Mouse (Mus musculus): ENCODE measurements around the gene Gm14085. TPM values are rescaled to one million over a fixed set of nuclear protein-coding genes. Genes with fewer than 3 reads are reported as not detected.
A peak's percentile ranks its signal among the peaks of the same experiment; 100 is the strongest.
"Not testable (repeated sequence)": the region's sequence is repeated elsewhere in the genome, so short reads cannot be mapped to it uniquely, and the experiment has no call there.

The Gm14085 gene
- not detected in 2 replicates for polyA plus RNA-seq (2012)

DNA sequence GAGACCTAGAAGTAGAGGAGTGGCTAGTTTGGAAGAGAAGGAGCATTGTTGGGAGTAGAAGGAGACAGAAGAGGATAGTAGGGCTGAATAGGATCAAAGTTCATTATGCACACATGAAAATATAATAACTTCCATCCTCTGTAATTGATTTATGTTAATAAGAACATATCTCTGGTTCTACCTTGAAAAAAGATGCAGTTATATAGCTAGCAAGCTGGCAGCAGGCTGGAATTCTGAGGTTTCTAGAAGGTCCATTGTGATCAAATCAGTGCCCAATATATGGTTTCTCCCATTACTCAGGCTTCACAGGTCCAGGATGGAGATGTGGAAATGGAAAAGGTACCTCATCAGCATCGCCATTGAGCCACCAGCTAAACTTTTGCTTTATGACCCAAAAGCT lies at the start of gene Gm14085:
TSS of gene Gm14085 (plus strand) at position 301 of the 400 bp plus-strand sequence.
- Histone ChIP-seq H3K4me1 (ENCODE audit: control insufficient read depth) (no peaks in the 10 kb centered on the region), H3K4me3 (replicated peaks) (no peak within 1 kb of the TSS), H3K9me3 (ENCODE audit: control insufficient read depth, low read length) (no peaks in the 10 kb centered on the region), H3K27me3 (ENCODE audit: control insufficient read depth) (no peaks in the 10 kb centered on the region), H3K36me3 (ENCODE audit: control insufficient read depth) (no peaks in the 10 kb centered on the region)
- TF ChIP-seq TAL1 (IDR thresholded peaks at IDR 0.05; ENCODE audit: low read length) (no peak), GATA1 (IDR thresholded peaks at IDR 0.05; ENCODE audit: low read length) (no peak)

DNA sequence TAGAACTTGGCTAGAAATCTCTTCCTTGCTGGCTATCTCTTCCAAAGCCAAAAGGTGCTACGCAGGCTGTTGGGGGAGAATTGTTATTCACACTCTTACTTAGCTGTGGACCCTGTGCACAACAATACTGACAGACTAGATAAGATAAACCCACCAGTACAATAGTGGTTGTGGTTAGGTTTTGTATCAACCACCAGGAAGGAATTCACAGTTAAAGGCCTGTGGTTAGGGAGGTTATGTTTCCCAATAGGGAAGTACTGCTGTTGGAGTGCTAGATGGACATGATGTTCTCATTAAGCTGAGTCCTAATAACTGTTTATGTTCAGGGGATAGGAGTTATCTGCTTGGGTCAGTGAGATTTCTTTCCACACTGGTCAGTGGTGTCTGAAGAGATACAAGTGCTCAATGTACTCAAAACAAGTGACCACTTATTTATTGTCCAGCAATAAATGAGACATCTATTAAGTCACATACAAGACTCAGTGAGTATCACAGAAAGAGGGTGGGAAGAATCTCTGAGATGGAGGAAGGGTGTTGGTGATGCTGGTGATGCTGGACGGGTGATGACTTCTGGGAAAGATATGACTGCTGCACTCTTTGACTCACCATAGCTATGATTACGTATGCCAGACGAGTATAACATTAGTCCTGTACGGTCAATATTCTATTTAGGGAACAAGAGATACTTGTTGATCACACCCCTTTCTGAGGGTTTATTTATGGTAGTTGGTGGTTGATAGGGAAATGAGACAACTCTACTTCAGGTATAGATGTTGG lies 45.8 kb upstream of the Gm14085 start:
- H3K4me1 ChIP-seq (ENCODE audit: control insufficient read depth); H3K9me3 ChIP-seq (ENCODE audit: control insufficient read depth, low read length); H3K27me3 ChIP-seq (ENCODE audit: control insufficient read depth); H3K4me3 ChIP-seq (replicated peaks); H3K36me3 ChIP-seq (ENCODE audit: control insufficient read depth): not testable (repeated sequence)

DNA sequence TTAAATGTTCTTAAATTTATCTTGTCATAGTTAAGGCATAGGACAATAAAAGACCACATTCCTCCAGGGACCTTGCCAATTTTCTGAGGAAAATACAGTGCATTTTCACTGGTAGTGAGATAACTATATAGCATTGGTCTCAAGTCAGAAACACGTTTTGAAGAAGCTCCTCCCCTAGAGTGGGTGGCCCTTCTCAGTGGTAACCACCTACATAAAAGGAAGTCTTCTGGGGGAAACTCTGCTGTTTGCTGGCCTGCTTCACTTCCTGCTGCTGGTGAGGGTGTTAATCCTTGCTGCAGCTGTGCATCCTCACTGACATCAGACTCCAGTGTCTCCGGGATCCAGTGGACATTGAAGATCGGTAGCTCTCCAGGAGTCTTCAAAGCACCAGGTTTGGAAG lies 44.2 kb upstream of the Gm14085 start:
- H3K36me3 ChIP-seq (ENCODE audit: control insufficient read depth); H3K9me3 ChIP-seq (ENCODE audit: control insufficient read depth, low read length); H3K27me3 ChIP-seq (ENCODE audit: control insufficient read depth); H3K4me3 ChIP-seq (replicated peaks); H3K4me1 ChIP-seq (ENCODE audit: control insufficient read depth): not testable (repeated sequence)

DNA sequence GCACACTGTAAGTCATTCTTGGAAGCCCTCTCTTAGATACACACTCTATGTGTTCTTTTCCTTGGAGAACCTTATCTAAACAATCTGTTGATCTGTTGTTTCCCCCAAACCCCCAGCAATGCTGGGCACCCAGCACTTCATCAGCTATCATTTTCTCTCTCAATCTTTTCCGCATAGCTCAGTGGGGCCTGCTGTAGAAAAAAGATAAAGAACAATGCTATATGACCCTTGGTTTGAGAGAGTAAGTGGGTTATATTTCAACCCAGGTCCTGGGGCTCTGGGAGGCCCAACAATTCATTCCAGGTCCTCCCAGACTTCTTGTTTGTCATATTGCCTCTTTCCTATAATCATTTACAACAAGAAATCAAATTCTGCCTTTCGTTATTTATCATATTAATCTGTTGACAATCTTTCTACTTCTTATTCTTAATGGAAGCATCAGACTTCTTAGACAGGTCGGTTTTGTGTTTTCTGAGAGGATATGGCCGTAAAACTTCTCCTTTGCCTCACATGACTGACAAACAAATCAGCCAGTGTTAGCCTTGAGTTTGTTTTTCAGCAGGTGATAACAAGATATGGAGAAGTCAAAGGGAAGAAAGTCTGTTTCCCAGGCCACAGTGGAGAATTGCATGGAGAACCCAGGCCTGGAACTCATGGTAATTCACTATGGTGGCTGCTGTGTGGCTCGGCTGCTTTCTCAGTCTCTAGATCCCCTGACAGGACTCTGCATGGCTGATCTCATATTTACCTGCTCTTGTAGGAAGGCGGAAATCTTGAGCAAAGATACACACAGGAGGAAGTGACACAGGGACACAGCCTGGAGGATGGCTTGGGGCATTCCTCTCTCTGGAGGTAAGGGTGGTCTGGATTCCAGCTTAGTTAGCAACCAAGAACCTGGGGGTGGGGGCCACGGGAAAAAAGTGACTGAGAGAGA lies 43.5 kb upstream of the Gm14085 start:
- Histone ChIP-seq H3K27me3 (ENCODE audit: control insufficient read depth) (no peaks in the 10 kb centered on the region), H3K36me3 (ENCODE audit: control insufficient read depth) (no peaks in the 10 kb centered on the region), H3K4me1 (ENCODE audit: control insufficient read depth) (no peaks in the 10 kb centered on the region), H3K9me3 (ENCODE audit: control insufficient read depth, low read length) (no peaks in the 10 kb centered on the region), H3K4me3 (replicated peaks) (no peak overlapping the region)
- no peak for TF ChIP-seq GATA1 (IDR thresholded peaks at IDR 0.05; ENCODE audit: low read length)
- no peak for TF ChIP-seq TAL1 (IDR thresholded peaks at IDR 0.05; ENCODE audit: low read length)

DNA sequence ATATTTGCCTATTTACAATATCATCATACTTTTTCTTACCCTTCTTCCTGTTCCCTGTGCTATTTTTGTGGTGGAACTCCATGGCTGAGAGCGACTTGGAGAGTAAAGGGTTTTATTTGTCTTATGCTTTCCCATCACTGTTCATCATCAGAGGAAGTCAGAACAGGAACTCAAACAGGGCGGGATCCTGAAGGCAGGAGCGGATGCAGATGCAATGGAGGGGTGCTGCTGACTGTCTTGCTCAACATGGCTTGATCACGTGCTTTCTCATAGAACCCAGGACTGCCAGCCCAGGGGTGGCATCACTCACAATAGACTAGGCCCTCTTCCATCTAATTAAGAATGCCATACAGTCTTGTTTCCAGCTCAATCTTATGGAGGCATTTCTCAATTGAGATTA lies 34.4 kb upstream of the Gm14085 start:
- H3K4me1 ChIP-seq (ENCODE audit: control insufficient read depth): no peaks in the 10 kb centered on the region
- no peaks in the 10 kb centered on the region for H3K9me3 ChIP-seq (ENCODE audit: control insufficient read depth, low read length)
- no peaks in the 10 kb centered on the region for H3K36me3 ChIP-seq (ENCODE audit: control insufficient read depth)
- no peaks in the 10 kb centered on the region for H3K27me3 ChIP-seq (ENCODE audit: control insufficient read depth)
- no peak overlapping the region for H3K4me3 ChIP-seq (replicated peaks)
- TF ChIP-seq TAL1 (IDR thresholded peaks at IDR 0.05; ENCODE audit: low read length): no peak
- no peak for TF ChIP-seq GATA1 (IDR thresholded peaks at IDR 0.05; ENCODE audit: low read length)

DNA sequence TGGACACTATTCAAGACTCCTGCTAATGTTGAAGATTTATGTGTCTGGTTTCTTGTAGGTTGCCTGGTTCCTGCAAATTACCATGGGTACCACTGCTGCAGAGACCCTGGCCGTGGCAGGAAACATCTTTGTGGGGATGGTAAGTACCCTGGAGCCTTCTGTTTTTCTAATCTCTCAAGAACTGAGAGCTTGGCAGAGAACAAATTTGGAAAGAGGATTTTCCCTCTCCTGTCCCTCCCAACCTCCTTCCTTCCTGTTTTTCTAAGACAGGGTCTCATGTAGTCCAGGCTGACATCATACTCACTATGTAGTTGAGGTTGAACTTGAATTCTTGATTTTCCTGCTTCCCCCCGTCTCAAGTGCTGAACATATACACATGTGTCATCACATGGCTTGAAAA lies 32.3 kb upstream of the Gm14085 start:
- no peaks in the 10 kb centered on the region for H3K36me3 ChIP-seq (ENCODE audit: control insufficient read depth)

DNA sequence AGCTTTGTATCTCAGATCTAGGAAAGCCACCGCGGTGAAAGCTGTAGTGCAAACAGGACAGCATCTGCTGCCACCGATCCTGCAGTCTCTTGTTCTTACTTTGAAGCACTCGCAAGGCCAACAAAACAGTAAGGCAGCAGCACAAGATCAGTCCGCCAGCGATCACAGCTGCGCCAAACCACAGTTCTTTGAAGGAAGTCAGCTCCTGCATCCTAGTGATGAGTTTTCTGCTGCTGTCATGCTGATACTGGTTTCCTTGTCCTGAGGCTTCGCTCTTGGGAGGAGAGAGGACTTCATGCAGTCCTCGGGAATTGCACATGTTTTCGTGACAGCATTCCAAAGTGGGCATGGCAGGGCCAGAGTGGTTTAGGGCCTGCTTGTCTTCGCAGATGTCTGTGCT lies 17.8 kb upstream of the Gm14085 start:
- H3K4me3 ChIP-seq (replicated peaks): peak overlapping the region; percentile 63
- TF ChIP-seq GATA1 (IDR thresholded peaks at IDR 0.05; ENCODE audit: low read length) (no peak), TAL1 (IDR thresholded peaks at IDR 0.05; ENCODE audit: low read length) (no peak)

More for the DNA sequence above, 32.3 kb upstream of the Gm14085 start:
- TF ChIP-seq GATA1 (IDR thresholded peaks at IDR 0.05; ENCODE audit: low read length) (no peak), TAL1 (IDR thresholded peaks at IDR 0.05; ENCODE audit: low read length) (no peak)
- Histone ChIP-seq H3K4me3 (replicated peaks) (no peak overlapping the region), H3K4me1 (ENCODE audit: control insufficient read depth) (no peaks in the 10 kb centered on the region), H3K9me3 (ENCODE audit: control insufficient read depth, low read length) (no peaks in the 10 kb centered on the region), H3K27me3 (ENCODE audit: control insufficient read depth) (no peaks in the 10 kb centered on the region)

DNA sequence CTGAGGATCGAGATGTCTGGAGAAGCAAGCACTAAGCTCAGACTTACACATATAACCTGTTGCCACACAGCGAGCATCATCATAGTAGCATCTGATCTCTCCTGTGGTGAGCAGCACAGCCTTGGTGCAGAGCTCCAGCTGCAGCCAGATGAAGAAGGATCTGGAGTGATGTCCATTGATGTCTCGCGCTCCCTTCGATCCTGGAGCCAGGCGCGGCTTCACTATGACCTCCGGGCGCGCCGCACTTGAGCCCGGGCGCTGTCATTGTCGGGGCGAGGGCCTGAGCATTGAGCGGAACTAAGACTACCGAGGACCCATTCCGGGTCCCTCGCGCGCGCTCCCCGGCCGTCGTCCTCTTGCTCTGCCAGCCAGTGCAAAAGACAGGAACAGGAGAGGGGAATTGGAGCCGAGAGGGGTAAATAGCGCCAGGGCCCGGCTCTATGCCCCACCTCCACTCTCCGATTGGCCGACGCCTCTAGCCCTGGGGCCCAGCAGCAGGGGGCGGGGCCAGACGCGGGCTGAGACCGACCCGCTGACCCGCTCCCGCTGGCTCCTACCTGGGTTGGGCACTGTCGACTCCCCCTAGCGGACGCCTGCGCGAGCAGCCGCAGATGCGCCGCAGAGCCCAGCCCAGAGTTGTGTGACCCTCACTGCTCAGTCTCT lies 17.3 kb upstream of the Gm14085 start:
- H3K4me1 ChIP-seq (ENCODE audit: control insufficient read depth): peaks cover 12% of the 10 kb centered on the region
- H3K27me3 ChIP-seq (ENCODE audit: control insufficient read depth): no peaks in the 10 kb centered on the region; the same call in 1 of the 2 replicates
- H3K9me3 ChIP-seq (ENCODE audit: control insufficient read depth, low read length): no peaks in the 10 kb centered on the region
- TF ChIP-seq TAL1 (IDR thresholded peaks at IDR 0.05; ENCODE audit: low read length): no peak
- TF ChIP-seq GATA1 (IDR thresholded peaks at IDR 0.05; ENCODE audit: low read length): no peak
- peak overlapping the region; percentile 63 for H3K4me3 ChIP-seq (replicated peaks)
- no peaks in the 10 kb centered on the region for H3K36me3 ChIP-seq (ENCODE audit: control insufficient read depth)

More for the DNA sequence above, 17.8 kb upstream of the Gm14085 start:
- H3K4me1 ChIP-seq (ENCODE audit: control insufficient read depth): peaks cover 12% of the 10 kb centered on the region
- no peaks in the 10 kb centered on the region for H3K9me3 ChIP-seq (ENCODE audit: control insufficient read depth, low read length)
- H3K27me3 ChIP-seq (ENCODE audit: control insufficient read depth): no peaks in the 10 kb centered on the region; the same call in 1 of the 2 replicates
- no peaks in the 10 kb centered on the region for H3K36me3 ChIP-seq (ENCODE audit: control insufficient read depth)

DNA sequence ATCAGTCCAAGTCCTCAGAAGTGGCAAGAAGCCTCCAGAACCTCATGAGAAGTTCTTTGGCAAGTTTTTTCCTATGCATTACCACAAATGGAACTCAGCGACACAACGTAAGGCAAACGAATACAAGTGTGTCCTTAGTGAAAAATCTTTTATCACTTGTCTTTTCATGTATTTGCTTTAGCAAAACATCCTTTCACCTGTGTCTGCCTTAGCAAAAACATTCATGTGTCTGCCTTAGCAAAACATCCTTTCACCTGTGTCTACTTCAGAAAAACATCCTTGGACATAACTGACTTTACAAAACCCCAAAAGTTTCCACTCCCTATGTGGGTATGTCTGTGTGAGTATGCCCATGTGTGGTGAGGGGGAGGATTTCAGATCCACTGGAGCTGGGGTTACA lies 15.5 kb upstream of the Gm14085 start:
- peaks cover 12% of the 10 kb centered on the region for H3K4me1 ChIP-seq (ENCODE audit: control insufficient read depth)
- H3K9me3 ChIP-seq (ENCODE audit: control insufficient read depth, low read length): no peaks in the 10 kb centered on the region
- TF ChIP-seq GATA1 (IDR thresholded peaks at IDR 0.05; ENCODE audit: low read length) (no peak), TAL1 (IDR thresholded peaks at IDR 0.05; ENCODE audit: low read length) (no peak)
- no peak overlapping the region for H3K4me3 ChIP-seq (replicated peaks)
- no peaks in the 10 kb centered on the region for H3K36me3 ChIP-seq (ENCODE audit: control insufficient read depth)
- H3K27me3 ChIP-seq (ENCODE audit: control insufficient read depth): no peaks in the 10 kb centered on the region; the same call in 1 of the 2 replicates

Measured in erythroblast, embryonic 14.5 days (primary cell).